Mouse (Mus musculus) small intestine, adult 2 months (tissue): ENCODE results near the gene Ctsw. TPM values are rescaled to one million over a fixed set of nuclear protein-coding genes. Genes with fewer than 3 reads are reported as not detected.

Experiments
- H3K27ac ChIP-seq: fragments of 200-500 bp; 2 replicates; pipeline ENCODE4 v1.5.1; 2012; ENCODE audit warnings: low read depth, low read length, control low read depth, inconsistent platforms; ENCODE audit not compliant: insufficient read depth
- H3K27me3 ChIP-seq: fragments of 200-500 bp; 2 replicates; pipeline ENCODE4 v1.6.1; 2012; ENCODE audit warnings: mild to moderate bottlenecking, moderate library complexity, low read length, inconsistent platforms; ENCODE audit not compliant: control insufficient read depth, insufficient read depth
- H3K36me3 ChIP-seq: fragments of 200-500 bp; 2 replicates; pipeline ENCODE4 v1.6.1; 2012; ENCODE audit warnings: mild to moderate bottlenecking, low read length, control low read depth, inconsistent platforms; ENCODE audit not compliant: control insufficient read depth, insufficient read depth
- H3K4me1 ChIP-seq: fragments of 200-500 bp; 2 replicates; pipeline ENCODE4 v1.6.1; 2012; ENCODE audit warnings: low read length, inconsistent platforms, mixed read lengths; ENCODE audit not compliant: control insufficient read depth, insufficient read depth, insufficient read length
- H3K4me3 ChIP-seq: fragments of 200-500 bp; 2 replicates; pipeline ENCODE4 v1.5.1; 2012; ENCODE audit warnings: low read depth, mild to moderate bottlenecking, control low read depth, inconsistent platforms, low read length, moderate library complexity
- CTCF ChIP-seq: fragments of 200-500 bp; IDR thresholded peaks from 2 replicates; pipeline ENCODE4 v1.5.1; 2012; ENCODE audit warnings: low read depth, mild to moderate bottlenecking, control low read depth, inconsistent platforms, low read length, moderate library complexity, mixed read lengths; ENCODE audit not compliant: insufficient replicate concordance, insufficient read length; ENCODE audit errors: extremely low read depth
- POLR2A ChIP-seq: fragments of 200-500 bp; IDR thresholded peaks from 2 replicates; pipeline ENCODE4 v1.6.1; 2012; ENCODE audit warnings: low read depth, mild to moderate bottlenecking, control low read depth, inconsistent platforms, low read length, moderate library complexity
- WGBS: fragments of 180-500 bp; shearing (Covaris S2); methylation state at CpG from one replicate; pipeline ENCODE4 v1.1.7; 2018; 5-methylcytosine and 5-hydroxymethylcytosine counted together
- polyA plus RNA-seq: library from polyadenylated mRNA; depleted of rRNA; stranded (reverse); fragments of >200 nt; gene quantifications from 2 replicates; pipeline ENCODE4 v1.2.3, GENCODE M21; 2012

Gene Ctsw
- polyA plus RNA-seq, 1 experiment, result 10.2 TPM

DNA sequence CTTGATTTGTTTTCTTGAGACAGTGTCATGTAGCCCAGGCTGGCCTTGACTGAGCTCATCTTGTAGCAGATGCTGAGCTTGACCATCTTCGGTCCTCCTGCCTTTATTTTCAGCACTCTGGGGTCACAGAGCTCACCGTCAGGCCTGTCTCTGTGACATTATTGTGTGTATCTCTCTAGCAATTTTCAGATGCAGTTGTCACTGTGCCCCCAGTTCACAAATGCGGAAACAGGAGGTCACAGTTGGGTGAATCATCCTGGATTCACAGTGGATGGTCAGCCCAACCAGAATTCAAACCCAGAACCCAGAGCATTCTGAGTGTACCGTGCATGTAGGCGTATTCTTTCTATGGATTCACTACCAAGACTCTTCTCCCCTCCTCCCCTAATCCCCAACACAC, 22.6 kb downstream of the Ctsw start:
- peaks cover 17% of the 10 kb centered on the region for H3K27me3 ChIP-seq
- WGBS, result 94% methylated on average over 5 of the region's 5 CpGs

DNA sequence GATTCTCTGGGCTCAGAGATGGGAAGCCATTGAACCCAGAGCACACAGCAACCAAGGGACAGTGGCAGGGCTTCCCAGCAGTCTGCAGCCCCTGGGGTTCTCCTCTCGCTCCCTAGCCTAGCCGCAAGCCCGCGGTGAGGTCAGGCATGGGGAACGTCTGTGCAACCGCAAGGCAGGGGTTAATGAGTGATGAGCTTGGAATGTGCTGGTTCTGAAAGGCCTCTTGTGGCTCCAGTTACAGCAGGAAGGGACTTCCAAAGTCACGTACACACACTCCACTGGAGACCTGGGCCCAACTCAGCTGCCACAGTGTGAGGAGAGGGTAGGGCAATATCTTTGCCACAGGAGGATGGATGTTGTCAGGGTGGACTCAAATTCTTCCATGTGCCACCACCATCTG, 23.4 kb downstream of the Ctsw start:
- H3K36me3 ChIP-seq, result no peaks in the 10 kb centered on the region
- no peak overlapping the region for H3K27ac ChIP-seq
- no peak for TF ChIP-seq CTCF
- TF ChIP-seq POLR2A, result no peak
- peaks cover 13% of the 10 kb centered on the region for H3K4me1 ChIP-seq
- WGBS, result 35% methylated on average over 7 of the region's 7 CpGs
- H3K27me3 ChIP-seq, result peaks cover 17% of the 10 kb centered on the region
- H3K4me3 ChIP-seq, result no peak overlapping the region

More for the DNA sequence above, 22.6 kb downstream of the Ctsw start:
- Histone ChIP-seq H3K36me3 (no peaks in the 10 kb centered on the region), H3K4me3 (no peak overlapping the region), H3K4me1 (peaks cover 13% of the 10 kb centered on the region), H3K27ac (no peak overlapping the region)
- TF ChIP-seq POLR2A (no peak), CTCF (no peak)

DNA sequence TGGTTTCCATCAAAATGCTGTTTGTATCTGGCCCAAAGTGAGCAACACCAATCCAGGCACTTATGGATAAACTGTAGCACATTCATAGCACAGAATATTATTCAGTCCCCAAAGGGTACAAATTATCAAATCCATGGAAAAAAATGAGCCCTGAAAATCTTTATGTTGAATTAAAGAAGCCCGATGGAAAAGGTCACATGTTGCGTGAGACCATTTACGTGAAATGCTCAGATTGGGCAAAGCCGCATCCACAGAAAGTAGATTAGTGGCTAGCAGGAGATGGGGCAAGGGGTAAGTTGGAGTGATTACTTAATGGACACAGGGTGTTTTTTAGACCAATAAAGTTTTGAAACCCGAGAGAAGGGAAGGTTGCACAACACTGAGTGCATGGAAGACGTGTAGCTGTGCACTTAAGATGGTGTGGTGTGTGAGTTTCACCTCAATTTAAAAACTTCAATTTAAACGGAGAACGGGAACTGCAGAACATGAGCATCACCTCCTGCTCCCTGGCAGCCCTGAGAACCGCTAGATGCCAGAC, 23.9 kb downstream of the Ctsw start:
- no peak for TF ChIP-seq CTCF
- TF ChIP-seq POLR2A, result no peak
- peaks cover 13% of the 10 kb centered on the region for H3K4me1 ChIP-seq
- H3K36me3 ChIP-seq, result no peaks in the 10 kb centered on the region
- no peak overlapping the region for H3K27ac ChIP-seq
- H3K27me3 ChIP-seq, result peaks cover 17% of the 10 kb centered on the region
- H3K4me3 ChIP-seq, result no peak overlapping the region
- WGBS, result 58% methylated on average over 9 of the region's 9 CpGs

DNA sequence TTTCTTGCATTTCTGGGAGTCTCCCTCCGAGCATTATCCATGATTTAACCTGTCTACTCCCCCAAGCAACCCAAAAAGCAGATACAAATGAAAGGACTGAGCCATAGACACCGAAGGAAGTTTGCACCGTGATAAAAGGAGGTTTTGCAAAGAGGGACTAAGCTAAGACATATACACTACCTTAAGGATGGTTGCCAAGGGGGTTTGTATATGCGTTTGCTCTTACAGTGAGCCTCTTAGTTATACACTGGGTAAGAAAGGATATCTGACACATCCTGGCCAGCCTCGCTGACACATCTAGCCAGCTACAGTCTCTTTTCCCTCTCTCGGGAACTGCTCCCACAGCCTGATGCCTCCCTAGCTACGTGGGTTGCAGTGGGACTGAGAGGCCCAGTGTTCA, 34.4 kb downstream of the Ctsw start:
- 62% methylated on average over 7 of the region's 7 CpGs for WGBS
- Histone ChIP-seq H3K27ac (no peak overlapping the region), H3K36me3 (no peaks in the 10 kb centered on the region), H3K27me3 (no peaks in the 10 kb centered on the region), H3K4me1 (peaks cover 9% of the 10 kb centered on the region), H3K4me3 (no peak overlapping the region)
- no peak for TF ChIP-seq POLR2A

DNA sequence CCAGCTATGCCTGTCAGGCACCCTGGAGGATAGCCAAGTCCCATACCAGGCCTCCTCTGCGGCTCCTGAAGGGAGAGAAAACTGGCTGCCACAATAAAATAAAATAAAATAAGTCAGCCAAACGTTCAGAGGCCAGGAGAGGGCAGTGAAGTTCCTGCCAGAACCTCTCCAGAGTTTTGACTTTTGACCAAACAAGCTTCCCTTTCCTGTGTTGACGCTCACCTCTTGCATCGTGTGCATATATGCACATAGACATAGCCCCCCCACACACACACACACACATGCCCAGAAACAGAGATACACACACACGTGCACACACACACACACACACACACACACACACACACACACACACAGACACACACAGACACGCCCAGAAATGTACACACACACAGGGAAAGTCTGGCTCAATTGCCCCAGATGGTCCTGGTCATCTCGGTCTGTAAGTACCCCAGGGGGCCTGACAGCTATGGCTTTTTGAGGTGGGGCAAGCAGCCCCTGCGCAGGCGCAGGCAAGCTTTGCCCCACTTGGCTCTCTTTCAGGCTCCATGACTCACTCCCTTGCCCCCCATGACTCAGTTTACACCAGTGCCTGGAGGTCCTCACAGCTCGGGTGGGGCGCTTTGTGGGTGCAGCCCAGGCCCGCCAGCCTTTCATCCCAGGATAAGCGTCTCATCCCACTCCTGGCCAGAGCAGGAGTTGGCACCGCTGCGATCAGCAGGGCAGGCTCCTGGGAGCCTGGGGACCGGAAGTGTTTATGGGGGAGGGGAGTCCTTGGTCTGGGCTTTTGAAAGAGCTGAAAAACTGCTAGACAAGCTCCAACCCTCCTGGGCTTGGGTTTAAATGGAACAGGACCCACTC, 35.1 kb downstream of the Ctsw start:
- 2% methylated on average over 16 of the region's 16 CpGs for whole genome bisulfite sequencing
- Histone ChIP-seq H3K4me1 (peaks cover 9% of the 10 kb centered on the region), H3K27me3 (no peaks in the 10 kb centered on the region), H3K4me3 (peak overlapping the region; percentile 59), H3K27ac (peak overlapping the region; percentile 1; the same call in 1 of the 2 replicates), H3K36me3 (no peaks in the 10 kb centered on the region)
- TF ChIP-seq CTCF (no peak), POLR2A (no peak)

DNA sequence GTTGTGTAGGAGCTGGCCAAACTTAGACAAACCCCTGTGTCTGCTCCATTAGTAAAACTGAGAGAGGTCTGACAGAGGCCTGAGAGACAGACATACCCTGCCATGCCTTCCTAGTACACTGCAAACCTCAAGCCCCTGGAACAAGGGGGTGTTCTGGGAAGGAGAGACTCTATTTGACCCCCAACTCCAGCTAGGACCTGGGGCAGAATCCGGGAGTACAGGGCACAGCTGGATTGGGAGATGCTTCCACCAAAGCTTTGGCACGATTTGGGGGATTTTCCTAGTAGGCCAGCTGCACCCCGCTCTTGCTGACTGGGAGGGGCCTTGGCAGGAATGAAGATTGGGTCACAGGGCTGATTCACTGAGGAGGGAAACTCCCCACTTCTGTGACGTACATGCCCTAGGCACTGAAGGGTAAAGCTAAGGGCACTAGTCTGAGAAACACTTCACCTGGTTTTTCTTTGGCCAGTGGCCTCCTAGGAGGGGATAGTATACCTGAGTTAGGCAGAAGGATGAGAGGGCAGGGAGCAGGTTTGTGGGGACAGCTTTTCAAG, 36.3 kb downstream of the Ctsw start:
- TF ChIP-seq CTCF, result no peak
- TF ChIP-seq POLR2A, result no peak
- 37% methylated on average over 4 of the region's 4 CpGs for WGBS
- peaks cover 1% of the 10 kb centered on the region; the same call in 1 of the 2 replicates for H3K36me3 ChIP-seq
- H3K4me3 ChIP-seq, result no peak overlapping the region
- H3K4me1 ChIP-seq, result peaks cover 9% of the 10 kb centered on the region
- H3K27ac ChIP-seq, result no peak overlapping the region
- no peaks in the 10 kb centered on the region for H3K27me3 ChIP-seq

GRCm38 (mm10) chr19:5430408-5430807, 37.9 kb downstream of the Ctsw start:
- peaks cover 20% of the 10 kb centered on the region for H3K4me1 ChIP-seq
- WGBS, result 27% methylated on average over 1 of the region's 1 CpGs
- TF ChIP-seq POLR2A, result no peak
- TF ChIP-seq CTCF, result no peak
- H3K4me3 ChIP-seq, result no peak overlapping the region
- H3K27ac ChIP-seq, result no peak overlapping the region
- peaks cover 9% of the 10 kb centered on the region; the same call in 1 of the 2 replicates for H3K36me3 ChIP-seq
- H3K27me3 ChIP-seq, result no peaks in the 10 kb centered on the region
